In genomic region chr2:130166311-130167214, GRCm38 (mm10) we compare ENCODE assay signal across 7 mouse cellular contexts. TPM values are rescaled to one million over a fixed set of nuclear protein-coding genes. Genes with fewer than 3 reads are reported as not detected.
A peak's percentile ranks its signal among the peaks of the same experiment; 100 is the strongest.
DNase-seq lines count a peak whose midpoint lies in the region; ATAC-seq and TF ChIP-seq lines count a peak whose summit lies in the region.

No protein-coding gene starts in this region.

- no peak overlapping the region for H3K9ac ChIP-seq in MEL (ENCODE audit: control insufficient read depth, low read depth, low read length, poor library complexity, severe bottlenecking)
- no peak overlapping the region for H3K9ac ChIP-seq in hindbrain, embryonic 16.5 days (ENCODE audit: low read depth, low read length)
- no peak overlapping the region for H3K9ac ChIP-seq in neural tube, embryonic 12.5 days

- peak; percentile 56 for TF ChIP-seq RAD21 in MEL (IDR thresholded peaks at IDR 0.05; ENCODE audit: low read depth, low read length)

- 45% methylated on average over 9 of the region's 9 CpGs for WGBS in hindbrain, embryonic 16.5 days
- 61% methylated on average over 9 of the region's 9 CpGs for WGBS in neural tube, embryonic 12.5 days

- no peak for TF ChIP-seq EP300 in MEL (IDR thresholded peaks at IDR 0.05; ENCODE audit: low read depth in 1 of 2, low read length in 2 of 2)

- H3K4me2 ChIP-seq in hindbrain, embryonic 16.5 days (ENCODE audit: low read length), result no peak overlapping the region
- no peak overlapping the region for H3K4me2 ChIP-seq in neural tube, embryonic 12.5 days (replicated peaks)

- TF ChIP-seq CTCF in MEL (IDR thresholded peaks at IDR 0.05 in 2 of 3, conservative IDR thresholded peaks at IDR 0.05 in 1 of 3; ENCODE audit: control insufficient read depth in 1 of 3, insufficient read depth in 1 of 3, low read depth in 2 of 3, low read length in 3 of 3, poor library complexity in 1 of 3, severe bottlenecking in 1 of 3), result peak; percentile 20 to 65 (median 31); a peak in 4 of 6 replicates
- peak; percentile 62 for TF ChIP-seq CTCF in cortical plate, adult 2 months (IDR thresholded peaks at IDR 0.05; ENCODE audit: extremely low read depth, insufficient read depth, low read length)

- H3K79me2 ChIP-seq in MEL (ENCODE audit: control insufficient read depth, insufficient read depth, low read length, poor library complexity), result no peaks in the 10 kb centered on the region

- ATAC-seq in hindbrain, embryonic 16.5 days, result peak; percentile 84
- ATAC-seq in neural tube, embryonic 12.5 days (ENCODE audit: low FRiP score, low read depth), result 0 out of 2 replicates have a peak, but pooled peaks have one; percentile 41

- H3K9me3 ChIP-seq in MEL (replicated peaks; ENCODE audit: insufficient read depth, low read length), result no peaks in the 10 kb centered on the region
- H3K9me3 ChIP-seq in hindbrain, embryonic 16.5 days (ENCODE audit: control insufficient read depth, low read length), result no peaks in the 10 kb centered on the region
- H3K9me3 ChIP-seq in neural tube, embryonic 12.5 days, result no peaks in the 10 kb centered on the region

- peak; percentile 21 for DNase-seq in CD4-positive, CD25-positive, alpha-beta regulatory T cell, adult 2 months (ENCODE audit: low read depth, low spot score)
- DNase-seq in MEL (ENCODE audit: low read depth, low spot score), result peak; percentile 65
- DNase-seq in left cerebral cortex, adult 18-20 months (ENCODE audit: low spot score in 2 of 2), result peak; percentile 34 to 40
- DNase-seq in spleen, adult 12 weeks (ENCODE audit: low spot score), result no peak

- H3K36me3 ChIP-seq in MEL (ENCODE audit: control insufficient read depth in 1 of 2, insufficient read depth in 2 of 2, low read length in 2 of 2), result peaks cover 0 to 9% of the 10 kb centered on the region in 2 experiments; a peak in 2 of 4 replicates
- peaks cover 14% of the 10 kb centered on the region for H3K36me3 ChIP-seq in hindbrain, embryonic 16.5 days (ENCODE audit: control insufficient read depth, insufficient read depth, low read length)
- peaks cover 32% of the 10 kb centered on the region for H3K36me3 ChIP-seq in neural tube, embryonic 12.5 days

- no peak overlapping the region for H3K4me3 ChIP-seq in MEL (ENCODE audit: control insufficient read depth in 1 of 2, insufficient read depth in 1 of 2, low read depth in 2 of 2, low read length in 2 of 2)
- no peak overlapping the region for H3K4me3 ChIP-seq in cortical plate, adult 2 months (ENCODE audit: insufficient read depth, low read length)
- no peak overlapping the region for H3K4me3 ChIP-seq in hindbrain, embryonic 16.5 days (ENCODE audit: low read length)
- no peak overlapping the region for H3K4me3 ChIP-seq in neural tube, embryonic 12.5 days

- TF ChIP-seq POLR2A in MEL (IDR thresholded peaks at IDR 0.05; ENCODE audit: control insufficient read depth in 1 of 2, insufficient read depth in 1 of 2, low read depth in 1 of 2, low read length in 2 of 2, poor library complexity in 1 of 2), result no peak
- no peak for TF ChIP-seq POLR2A in cortical plate, adult 2 months (IDR thresholded peaks at IDR 0.05; ENCODE audit: extremely low read depth, insufficient read depth, low read length)

- H3K4me1 ChIP-seq in MEL (ENCODE audit: control insufficient read depth in 1 of 2, insufficient read depth in 2 of 2, low read length in 2 of 2), result no peaks in the 10 kb centered on the region
- H3K4me1 ChIP-seq in cortical plate, adult 2 months (ENCODE audit: control insufficient read depth, insufficient read depth, low read length), result no peaks in the 10 kb centered on the region; the same call in 1 of the 2 replicates
- peaks cover 4% of the 10 kb centered on the region; the same call in 1 of the 2 replicates for H3K4me1 ChIP-seq in hindbrain, embryonic 16.5 days (ENCODE audit: control insufficient read depth, insufficient read depth, low read depth, low read length)
- H3K4me1 ChIP-seq in neural tube, embryonic 12.5 days, result no peaks in the 10 kb centered on the region

- H3K27ac ChIP-seq in MEL (ENCODE audit: control insufficient read depth, low read depth, low read length), result no peak overlapping the region
- no peak overlapping the region for H3K27ac ChIP-seq in cortical plate, adult 2 months (ENCODE audit: insufficient read depth, low read length)
- H3K27ac ChIP-seq in hindbrain, embryonic 16.5 days (ENCODE audit: low read depth, low read length), result peak overlapping the region; percentile 39; the same call in 1 of the 2 replicates
- no peak overlapping the region for H3K27ac ChIP-seq in neural tube, embryonic 12.5 days

- no peaks in the 10 kb centered on the region for H3K27me3 ChIP-seq in MEL (ENCODE audit: control insufficient read depth in 1 of 2, insufficient read depth in 2 of 2, low read length in 2 of 2)
- no peaks in the 10 kb centered on the region for H3K27me3 ChIP-seq in hindbrain, embryonic 16.5 days (replicated peaks; ENCODE audit: control insufficient read depth, insufficient read depth, low read length)
- no peaks in the 10 kb centered on the region for H3K27me3 ChIP-seq in neural tube, embryonic 12.5 days (replicated peaks)

TF ChIP-seq in MEL, 35 proteins besides CTCF, POLR2A, EP300 and RAD21:
- TF ChIP-seq ZKSCAN1 (IDR thresholded peaks at IDR 0.05; ENCODE audit: low read depth, low read length), result 0 out of 2 replicates have a peak, but pooled peaks have one; percentile 45
- no peak for TF ChIP-seq ZC3H11A (IDR thresholded peaks at IDR 0.05; ENCODE audit: low read depth, low read length)
- TF ChIP-seq UBTF (IDR thresholded peaks at IDR 0.05; ENCODE audit: borderline replicate concordance, insufficient read depth, low read depth, low read length), result no peak
- TF ChIP-seq SMC3 (IDR thresholded peaks at IDR 0.05; ENCODE audit: low read depth, low read length), result peak; percentile 56
TF ChIP-seq in MEL: peak in this region for 2.

RNA-seq across cellular contexts. Expression of gene Snrpb, which starts 12.6 kb away (rescaled TPM):
- total RNA-seq in MEL (2012; rRNA removed), result 738 and 810 TPM in 2 replicates
- polyA plus RNA-seq in MEL (2012; ENCODE audit: insufficient read depth in 1 of 2, insufficient read length in 2 of 2, low read depth in 1 of 2, low replicate concordance in 2 of 2, missing spikeins in 1 of 2), result 1,000 to 10,000 TPM in 1 of 2 experiments, 100 to 1,000 TPM in 1; 590 to 1,572 TPM
- polyA plus RNA-seq in cortical plate, adult 2 months (2012; rRNA removed), result 131 and 133 TPM in 2 replicates
- 298 and 312 TPM in 2 replicates for polyA plus RNA-seq in hindbrain, embryonic 16.5 days (2015; fragmentation: Nextera tagmentation; extraction: Ambion mirVana)
- 100 to 1,000 TPM; 110 to 119 TPM for total RNA-seq in left cerebral cortex, adult 18-20 months (2021)
- polyA plus RNA-seq in neural tube, embryonic 12.5 days (2016; fragmentation: Nextera tagmentation; extraction: Ambion mirVana), result 516 and 550 TPM in 2 replicates

RNA-seq across cellular contexts. Expression of gene Tmc2, which starts 28.4 kb away (rescaled TPM):
- total RNA-seq in MEL (2012; rRNA removed), result not detected in 2 replicates
- polyA plus RNA-seq in MEL (2012; ENCODE audit: insufficient read depth in 1 of 2, insufficient read length in 2 of 2, low read depth in 1 of 2, low replicate concordance in 2 of 2, missing spikeins in 1 of 2), result not detected
- polyA plus RNA-seq in cortical plate, adult 2 months (2012; rRNA removed), result not detected in 2 replicates
- not detected in 2 replicates for polyA plus RNA-seq in hindbrain, embryonic 16.5 days (2015; fragmentation: Nextera tagmentation; extraction: Ambion mirVana)
- not detected for total RNA-seq in left cerebral cortex, adult 18-20 months (2021)
- not detected in 2 replicates for polyA plus RNA-seq in neural tube, embryonic 12.5 days (2016; fragmentation: Nextera tagmentation; extraction: Ambion mirVana)

RNA-seq across cellular contexts. Expression of gene Tgm6, which starts 54.3 kb away (rescaled TPM):
- total RNA-seq in MEL (2012; rRNA removed), result not detected in 2 replicates
- not detected for polyA plus RNA-seq in MEL (2012; ENCODE audit: insufficient read depth in 1 of 2, insufficient read length in 2 of 2, low read depth in 1 of 2, low replicate concordance in 2 of 2, missing spikeins in 1 of 2)
- polyA plus RNA-seq in cortical plate, adult 2 months (2012; rRNA removed), result 0.17 TPM in 2 replicates
- polyA plus RNA-seq in hindbrain, embryonic 16.5 days (2015; fragmentation: Nextera tagmentation; extraction: Ambion mirVana), result 0.10 and 0.11 TPM in 2 replicates
- total RNA-seq in left cerebral cortex, adult 18-20 months (2021), result under 1 TPM; 0.09 to 0.12 TPM
- polyA plus RNA-seq in neural tube, embryonic 12.5 days (2016; fragmentation: Nextera tagmentation; extraction: Ambion mirVana), result not detected in 2 replicates
